Mouse (Mus musculus) urinary bladder, adult 18-20 months (tissue): ENCODE data around the gene Irs2.

Source experiments
- DNase-seq, 2 experiments: peaks; one replicate each; pipeline ENCODE4 v3.0.0; 2022; ENCODE audit warnings: low spot score in 2 of 2, mixed read lengths in 2 of 2

Irs2 gene

GRCm38 (mm10) chr8:11009431-11010071 is 1.3 kb upstream of the Irs2 start:
- peak; percentile 58 to 64 for DNase-seq

GRCm38 (mm10) chr8:11008842-11009420 is 673 bp upstream of the Irs2 start:
- DNase-seq, result peak; percentile 96

- DNase-seq, result peak in 1 of 2 experiments; percentile 76
These were observed 478 bp downstream of the Irs2 start for GRCm38 (mm10) chr8:11007581-11008378.

- DNase-seq, result peak; percentile 82 to 84
These were observed 1.2 kb downstream of the Irs2 start for GRCm38 (mm10) chr8:11007001-11007580.

GRCm38 (mm10) chr8:11006276-11006630 is 2.0 kb downstream of the Irs2 start:
- DNase-seq, result no peak

GRCm38 (mm10) chr8:11005460-11006275 is 2.6 kb downstream of the Irs2 start:
- DNase-seq, result no peak

- DNase-seq, result no peak
These were observed 3.3 kb downstream of the Irs2 start for GRCm38 (mm10) chr8:11004781-11005459.

- no peak for DNase-seq
These were observed 4.3 kb downstream of the Irs2 start for GRCm38 (mm10) chr8:11003917-11004470.

GRCm38 (mm10) chr8:11003253-11003652 is 5.0 kb downstream of the Irs2 start:
- no peak for DNase-seq

- no peak for DNase-seq
These were observed 5.4 kb downstream of the Irs2 start for GRCm38 (mm10) chr8:11002816-11003215.

GRCm38 (mm10) chr8:11001062-11001549 is 7.2 kb downstream of the Irs2 start:
- peak in 1 of 2 experiments; percentile 31 for DNase-seq

- no peak for DNase-seq
These were observed 8.7 kb downstream of the Irs2 start for GRCm38 (mm10) chr8:10999538-10999937.

- DNase-seq, result no peak
These were observed 12.0 kb downstream of the Irs2 start for GRCm38 (mm10) chr8:10996247-10996646.

- DNase-seq, result no peak
These were observed 12.5 kb downstream of the Irs2 start for GRCm38 (mm10) chr8:10995756-10996155.

- DNase-seq, result no peak
These were observed 13.8 kb downstream of the Irs2 start for GRCm38 (mm10) chr8:10994390-10994954.

- DNase-seq, result peak; percentile 45 to 74
These were observed 14.6 kb downstream of the Irs2 start for GRCm38 (mm10) chr8:10993582-10994216.

GRCm38 (mm10) chr8:10992081-10992480 is 16.2 kb downstream of the Irs2 start:
- no peak for DNase-seq

GRCm38 (mm10) chr8:10991323-10991722 is 16.9 kb downstream of the Irs2 start:
- no peak for DNase-seq

- peak in 1 of 2 experiments; percentile 39 for DNase-seq
These were observed 17.7 kb downstream of the Irs2 start for GRCm38 (mm10) chr8:10990421-10991110.
